Mouse (Mus musculus) heart, adult 2 months (tissue): Measurements from ENCODE around the gene Cacng4. TPM values are rescaled to one million over a fixed set of nuclear protein-coding genes. Genes with fewer than 3 reads are reported as not detected.

Experiments used
- DNase-seq, 2 experiments: peaks; one replicate each; pipeline ENCODE4 v3.0.0; 2021
- H3K27ac ChIP-seq: fragments of 200-600 bp; 2 replicates; pipeline ENCODE4 v1.8.1; 2022
- H3K27me3 ChIP-seq: fragments of 200-500 bp; 2 replicates; pipeline ENCODE4 v1.6.1; 2012; ENCODE audit warnings: mild to moderate bottlenecking, low read length, inconsistent platforms, mixed read lengths; ENCODE audit not compliant: control insufficient read depth, insufficient read depth
- H3K36me3 ChIP-seq: fragments of 200-500 bp; 2 replicates; pipeline ENCODE4 v1.6.1; 2012; ENCODE audit warnings: low read length, inconsistent platforms; ENCODE audit not compliant: control insufficient read depth, insufficient read depth
- H3K4me1 ChIP-seq: fragments of 200-500 bp; 2 replicates; pipeline ENCODE4 v1.6.1; 2011; ENCODE audit warnings: low read length; ENCODE audit not compliant: control insufficient read depth, insufficient read depth
- H3K4me3 ChIP-seq: fragments of 200-600 bp; 2 replicates; pipeline ENCODE4 v1.8.1; 2022
- H3K79me2 ChIP-seq: fragments of 200-500 bp; replicated peaks from 2 replicates; pipeline ENCODE4 v1.6.1; 2012; ENCODE audit warnings: mild to moderate bottlenecking, inconsistent platforms, low read length, moderate library complexity, mixed read lengths; ENCODE audit not compliant: control insufficient read depth, insufficient read depth
- H3K9ac ChIP-seq: fragments of 200-500 bp; 2 replicates; pipeline ENCODE4 v1.6.1; 2012; ENCODE audit warnings: low read depth, mild to moderate bottlenecking, control low read depth, inconsistent platforms, low read length, mixed read lengths
- CTCF ChIP-seq: fragments of 200-600 bp; IDR thresholded peaks from 2 replicates; pipeline ENCODE4 v1.8.1; 2022; ENCODE audit warnings: antibody characterized with exemption, mild to moderate bottlenecking, moderate library complexity
- EP300 ChIP-seq: fragments of 200-500 bp; IDR thresholded peaks from 2 replicates; pipeline ENCODE4 v1.6.1; 2011; ENCODE audit warnings: low read depth, low read length, control low read depth; ENCODE audit not compliant: insufficient read depth
- POLR2A ChIP-seq: fragments of 200-500 bp; IDR thresholded peaks from 2 replicates; pipeline ENCODE4 v1.6.1; 2011; ENCODE audit warnings: mild to moderate bottlenecking, low read depth, low read length, control low read depth; ENCODE audit not compliant: insufficient read depth
- WGBS: fragments of 180-500 bp; shearing (Covaris S2); methylation state at CpG from one replicate; pipeline ENCODE4 v1.1.7; 2018; 5-methylcytosine and 5-hydroxymethylcytosine counted together
- intact Hi-C: fragments of 180-260 bp; cut with DNase I; formaldehyde crosslinking; loops from one replicate; pipeline ENCODE4 v1.15.1; 2025
- polyA plus RNA-seq: library from polyadenylated mRNA; depleted of rRNA; stranded (reverse); fragments of >200 nt; gene quantifications from 2 replicates; pipeline ENCODE4 v1.2.3, GENCODE M21; 2012
- total RNA-seq, 2 experiments: library from RNA; stranded (reverse); gene quantifications; 2 replicates each; pipeline ENCODE4 v1.2.3; 2021

Gene Cacng4
- total and polyA plus RNA-seq, 3 experiments, result 0.18 TPM; not detected in 2

DNA sequence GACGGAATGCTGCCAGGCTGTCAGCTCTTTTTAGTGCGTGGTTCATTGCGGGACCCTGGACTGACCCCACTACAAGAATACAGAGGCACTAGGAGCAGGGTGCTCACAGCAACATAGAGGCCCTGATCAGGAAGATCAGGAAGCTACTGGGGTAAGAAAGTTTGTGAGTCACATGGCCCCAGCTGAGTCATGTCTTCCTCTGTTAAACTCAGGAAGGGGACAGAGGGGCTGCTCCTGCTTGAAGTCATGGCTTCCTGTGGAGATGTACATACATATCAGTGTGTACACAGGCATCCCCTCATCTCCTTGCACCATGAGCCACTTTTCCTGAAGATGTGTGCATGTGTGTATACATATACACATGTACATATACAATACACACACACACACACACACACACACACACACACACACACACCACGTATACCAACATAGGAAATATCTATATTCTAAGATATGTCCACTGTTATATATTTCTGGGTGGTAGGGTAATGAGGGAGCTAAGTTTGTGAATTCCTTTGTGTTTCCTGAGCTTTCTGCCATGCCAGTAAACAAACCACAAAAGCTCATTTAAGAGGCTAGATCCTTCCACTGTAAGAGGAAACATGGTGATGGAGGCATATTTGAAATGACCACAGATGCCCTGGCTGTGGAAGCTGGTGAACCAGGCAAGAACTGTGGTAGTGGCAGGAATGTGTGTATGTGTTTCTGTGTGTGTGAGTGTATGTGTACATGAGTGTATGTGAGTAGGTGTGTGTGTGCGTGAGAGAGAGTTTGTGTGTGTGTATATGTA is 45.9 kb downstream of the Cacng4 start:
- no peaks in the 10 kb centered on the region for H3K4me1 ChIP-seq
- H3K27me3 ChIP-seq, result no peaks in the 10 kb centered on the region
- H3K4me3 ChIP-seq, result no peak overlapping the region
- H3K36me3 ChIP-seq, result no peaks in the 10 kb centered on the region
- TF ChIP-seq POLR2A, result no peak
- H3K9ac ChIP-seq, result no peak overlapping the region
- WGBS, result 83% methylated on average over 5 of the region's 5 CpGs
- no peak for DNase-seq
- intact Hi-C loops, result no loop called here
- no peaks in the 10 kb centered on the region for H3K79me2 ChIP-seq
- no peak overlapping the region for H3K27ac ChIP-seq

DNA sequence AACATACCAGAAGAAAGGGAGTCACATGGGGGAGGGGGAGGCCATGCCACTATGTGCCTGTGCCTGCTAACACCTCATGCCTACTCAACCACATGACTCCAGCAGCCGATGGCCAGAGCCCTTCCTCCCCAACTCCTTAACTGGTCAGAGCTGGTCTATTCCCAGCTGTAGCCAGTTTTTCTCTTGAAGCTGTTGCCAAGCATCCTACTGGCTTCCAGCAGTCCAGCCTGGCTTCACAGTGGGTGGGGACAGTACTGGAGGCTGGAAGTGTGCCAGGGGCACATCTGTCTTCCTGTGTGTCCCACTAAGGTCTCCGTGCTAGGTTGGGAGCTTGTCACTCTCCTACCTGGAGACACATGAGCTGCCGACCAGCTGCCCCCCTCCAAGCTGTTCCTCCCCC is 51.3 kb downstream of the Cacng4 start:
- WGBS, result 46% methylated on average over 3 of the region's 3 CpGs
- Histone ChIP-seq H3K4me3 (no peak overlapping the region), H3K4me1 (no peaks in the 10 kb centered on the region), H3K9ac (no peak overlapping the region), H3K79me2 (no peaks in the 10 kb centered on the region), H3K36me3 (no peaks in the 10 kb centered on the region), H3K27me3 (no peaks in the 10 kb centered on the region), H3K27ac (no peak overlapping the region)
- intact Hi-C loops, result no loop called here
- no peak for DNase-seq
- no peak for TF ChIP-seq CTCF
- no peak for TF ChIP-seq EP300
- no peak for TF ChIP-seq POLR2A

DNA sequence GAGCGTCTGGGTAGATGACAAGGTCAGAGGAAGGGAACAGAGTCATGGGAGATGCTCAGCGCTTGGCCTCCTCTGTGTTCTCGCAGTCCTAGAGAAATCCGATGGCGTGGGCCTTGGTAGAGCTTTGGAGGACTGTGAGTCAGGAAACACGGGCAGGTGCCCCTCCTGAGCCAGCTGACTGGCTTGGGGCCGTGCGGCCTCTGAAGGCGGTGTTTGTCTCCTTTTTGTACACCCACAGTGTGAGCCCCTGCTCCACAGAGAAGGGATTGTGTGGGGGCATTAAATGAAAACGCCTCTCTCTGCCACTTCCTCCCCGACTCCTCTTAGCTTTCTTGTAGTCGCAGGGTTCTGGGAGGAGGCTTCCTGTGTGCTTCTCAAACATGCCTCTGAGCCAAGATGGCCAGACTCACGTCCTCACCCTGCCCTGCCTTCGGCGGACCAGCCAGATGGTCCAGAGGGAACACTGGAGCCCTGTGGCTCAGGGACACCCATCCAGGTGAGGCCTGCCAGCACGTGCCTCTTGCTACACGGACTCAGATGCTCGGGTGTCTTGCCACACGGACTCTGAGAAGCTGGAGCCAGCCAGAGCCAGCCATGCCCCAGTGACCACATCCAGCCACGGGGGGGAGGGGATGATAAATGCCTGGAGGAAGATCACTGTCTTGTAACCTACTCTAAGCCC is 55.8 kb downstream of the Cacng4 start:
- DNase-seq, result no peak
- H3K36me3 ChIP-seq, result no peaks in the 10 kb centered on the region
- no peak overlapping the region for H3K4me3 ChIP-seq
- no peak overlapping the region for H3K9ac ChIP-seq
- WGBS, result 75% methylated on average over 20 of the region's 20 CpGs
- H3K4me1 ChIP-seq, result no peaks in the 10 kb centered on the region
- no peaks in the 10 kb centered on the region for H3K79me2 ChIP-seq
- intact Hi-C loops, result no loop called here
- H3K27ac ChIP-seq, result no peak overlapping the region
- no peak for TF ChIP-seq CTCF
- TF ChIP-seq POLR2A, result no peak
- TF ChIP-seq EP300, result no peak
- no peaks in the 10 kb centered on the region for H3K27me3 ChIP-seq

DNA sequence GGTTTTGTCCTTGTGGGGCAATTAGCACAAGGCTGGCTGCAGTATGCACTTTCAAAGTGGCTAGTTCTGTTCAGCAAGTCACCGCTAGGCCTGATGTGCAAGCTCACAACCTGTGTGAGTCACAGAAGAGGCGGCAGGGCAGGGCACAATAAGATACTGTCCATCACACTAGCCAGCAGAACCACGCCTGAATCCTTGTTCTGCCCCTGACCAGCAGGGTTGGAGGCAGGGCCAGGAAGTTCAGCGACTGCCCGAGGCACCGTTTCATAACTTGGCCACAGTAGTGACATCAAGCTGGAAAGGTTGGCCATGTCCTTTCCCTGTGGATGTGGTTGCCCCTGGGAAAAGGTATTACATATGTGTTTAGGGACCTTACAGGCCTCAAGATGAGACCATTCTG is 56.5 kb downstream of the Cacng4 start:
- DNase-seq, result no peak
- H3K79me2 ChIP-seq, result no peaks in the 10 kb centered on the region
- H3K4me1 ChIP-seq, result no peaks in the 10 kb centered on the region
- no peak overlapping the region for H3K27ac ChIP-seq
- intact Hi-C loops, result no loop called here
- no peak for TF ChIP-seq EP300
- no peak for TF ChIP-seq POLR2A
- TF ChIP-seq CTCF, result no peak
- H3K9ac ChIP-seq, result no peak overlapping the region
- H3K4me3 ChIP-seq, result no peak overlapping the region
- no peaks in the 10 kb centered on the region for H3K36me3 ChIP-seq
- WGBS, result 74% methylated on average over 6 of the region's 6 CpGs
- H3K27me3 ChIP-seq, result no peaks in the 10 kb centered on the region

DNA sequence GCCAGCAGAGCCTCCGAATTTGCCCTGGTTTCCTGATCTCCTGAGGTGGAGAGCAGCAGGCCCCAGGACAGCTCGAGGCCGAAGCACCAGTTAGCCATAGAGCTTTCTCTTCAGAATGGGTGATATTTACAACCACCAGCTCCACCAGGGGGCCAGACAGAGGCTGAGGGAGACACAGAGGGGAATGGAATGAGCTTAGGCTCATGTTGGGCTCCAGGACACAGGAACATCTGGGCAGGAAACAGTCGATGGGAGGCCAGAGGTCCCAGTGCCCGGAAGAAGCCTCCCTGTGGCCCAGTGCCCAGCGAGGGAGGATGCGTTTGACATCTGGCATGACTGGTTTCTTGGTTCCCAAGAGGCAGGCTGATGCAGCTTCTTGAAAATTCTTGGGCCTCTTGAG is 60.2 kb downstream of the Cacng4 start:
- TF ChIP-seq EP300 (no peak), CTCF (peak; percentile 35), POLR2A (no peak)
- DNase-seq, result peak in 1 of 2 experiments; percentile 7
- WGBS, result 33% methylated on average over 7 of the region's 7 CpGs

DNA sequence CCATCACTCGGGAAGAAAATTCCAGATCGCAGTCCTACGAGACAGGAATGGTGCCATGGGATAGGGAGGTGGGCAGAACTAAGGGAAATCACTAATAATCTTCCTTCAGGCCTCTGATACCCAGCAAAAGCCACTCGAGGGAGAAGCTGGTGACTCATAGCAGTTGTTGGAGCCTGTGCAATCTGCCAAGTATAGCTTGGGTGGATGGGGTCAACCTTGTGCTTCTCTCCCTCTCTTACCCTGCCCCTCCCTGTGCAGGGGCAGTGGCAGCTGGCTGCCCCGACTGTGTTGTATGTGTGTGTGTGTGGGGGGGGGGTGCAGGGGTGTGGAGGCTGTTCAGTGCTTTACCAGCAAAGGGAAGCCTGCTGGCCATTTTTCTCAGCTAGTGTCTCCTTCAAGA is 62.9 kb downstream of the Cacng4 start:
- Histone ChIP-seq H3K27ac (peak overlapping the region; percentile 53), H3K4me3 (no peak overlapping the region), H3K36me3 (no peaks in the 10 kb centered on the region), H3K79me2 (no peaks in the 10 kb centered on the region), H3K9ac (no peak overlapping the region), H3K27me3 (no peaks in the 10 kb centered on the region), H3K4me1 (no peaks in the 10 kb centered on the region)
- 37% methylated on average over 5 of the region's 5 CpGs for WGBS
- DNase-seq, result no peak
- intact Hi-C loops, result no loop called here
- TF ChIP-seq EP300 (no peak), POLR2A (no peak), CTCF (no peak)

More for the DNA sequence above, 60.2 kb downstream of the Cacng4 start:
- Histone ChIP-seq H3K36me3 (no peaks in the 10 kb centered on the region), H3K79me2 (no peaks in the 10 kb centered on the region), H3K4me3 (no peak overlapping the region), H3K27me3 (no peaks in the 10 kb centered on the region), H3K4me1 (no peaks in the 10 kb centered on the region), H3K9ac (no peak overlapping the region), H3K27ac (no peak overlapping the region)
- intact Hi-C loops, result no loop called here
